Mouse (Mus musculus) C2C12 (cell line): Measurements from ENCODE around the gene Rab13. TPM values are rescaled to one million over a fixed set of nuclear protein-coding genes. Genes with fewer than 3 reads are reported as not detected.

ENCODE experiments used
- H3K27me3 ChIP-seq: one replicate; pipeline ENCODE4 v1.6.1; 2011; ENCODE audit not compliant: control insufficient read depth, insufficient read depth, insufficient read length
- H3K36me3 ChIP-seq: one replicate; pipeline ENCODE4 v1.6.1; 2011; ENCODE audit not compliant: control insufficient read depth, insufficient read depth
- H3K4me3 ChIP-seq: one replicate; pipeline ENCODE4 v1.5.1; 2011; ENCODE audit warnings: mild to moderate bottlenecking, control low read depth; ENCODE audit not compliant: poor library complexity, insufficient read depth, severe bottlenecking
- H3K79me2 ChIP-seq: one replicate; pipeline ENCODE4 v1.6.1; 2011; ENCODE audit not compliant: control insufficient read depth, insufficient read depth
- H3K79me3 ChIP-seq: one replicate; pipeline ENCODE4 v1.6.1; 2011; ENCODE audit warnings: low read depth, control low read depth
- H3ac ChIP-seq: one replicate; pipeline ENCODE3; 2011; ENCODE audit warnings: low read depth; ENCODE audit not compliant: control insufficient read depth, insufficient read length
- CEBPB ChIP-seq: IDR thresholded peaks from one replicate; pipeline ENCODE4 v1.6.1; 2011; ENCODE audit warnings: low read depth, mild to moderate bottlenecking, control low read depth, moderate library complexity
- CTCF ChIP-seq: IDR thresholded peaks from one replicate; pipeline ENCODE4 v1.5.1; 2011; ENCODE audit not compliant: control insufficient read depth, insufficient read depth, insufficient read length
- FOSL1 ChIP-seq: IDR thresholded peaks from one replicate; pipeline ENCODE4 v1.8.0; 2011; ENCODE audit warnings: mild to moderate bottlenecking, low read length; ENCODE audit not compliant: poor library complexity, insufficient read depth, severe bottlenecking
- MAX ChIP-seq: IDR thresholded peaks from one replicate; pipeline ENCODE4 v1.6.1; 2011; ENCODE audit warnings: mild to moderate bottlenecking, control low read depth
- MYOD1 ChIP-seq: IDR thresholded peaks from one replicate; pipeline ENCODE4 v1.6.1; 2011; ENCODE audit warnings: low read depth; ENCODE audit not compliant: control insufficient read depth, insufficient read length
- MYOG ChIP-seq: IDR thresholded peaks from one replicate; pipeline ENCODE4 v1.6.1; 2011; ENCODE audit not compliant: control insufficient read depth, insufficient read length; ENCODE audit errors: extremely low read depth
- USF1 ChIP-seq: IDR thresholded peaks from one replicate; pipeline ENCODE4 v1.6.1; 2011; ENCODE audit warnings: low read depth, mild to moderate bottlenecking, control low read depth, moderate library complexity
- polyA plus RNA-seq: library from polyadenylated mRNA; unstranded; fragments of >200 nt; fragmentation: generic; extraction: Trizol; gene quantifications from one replicate; pipeline ENCODE4 v1.2.1, GENCODE M21; 2012; ENCODE audit warnings: missing spikeins

The Rab13 gene
- polyA plus RNA-seq, 1 experiment, result 28.2 TPM

DNA sequence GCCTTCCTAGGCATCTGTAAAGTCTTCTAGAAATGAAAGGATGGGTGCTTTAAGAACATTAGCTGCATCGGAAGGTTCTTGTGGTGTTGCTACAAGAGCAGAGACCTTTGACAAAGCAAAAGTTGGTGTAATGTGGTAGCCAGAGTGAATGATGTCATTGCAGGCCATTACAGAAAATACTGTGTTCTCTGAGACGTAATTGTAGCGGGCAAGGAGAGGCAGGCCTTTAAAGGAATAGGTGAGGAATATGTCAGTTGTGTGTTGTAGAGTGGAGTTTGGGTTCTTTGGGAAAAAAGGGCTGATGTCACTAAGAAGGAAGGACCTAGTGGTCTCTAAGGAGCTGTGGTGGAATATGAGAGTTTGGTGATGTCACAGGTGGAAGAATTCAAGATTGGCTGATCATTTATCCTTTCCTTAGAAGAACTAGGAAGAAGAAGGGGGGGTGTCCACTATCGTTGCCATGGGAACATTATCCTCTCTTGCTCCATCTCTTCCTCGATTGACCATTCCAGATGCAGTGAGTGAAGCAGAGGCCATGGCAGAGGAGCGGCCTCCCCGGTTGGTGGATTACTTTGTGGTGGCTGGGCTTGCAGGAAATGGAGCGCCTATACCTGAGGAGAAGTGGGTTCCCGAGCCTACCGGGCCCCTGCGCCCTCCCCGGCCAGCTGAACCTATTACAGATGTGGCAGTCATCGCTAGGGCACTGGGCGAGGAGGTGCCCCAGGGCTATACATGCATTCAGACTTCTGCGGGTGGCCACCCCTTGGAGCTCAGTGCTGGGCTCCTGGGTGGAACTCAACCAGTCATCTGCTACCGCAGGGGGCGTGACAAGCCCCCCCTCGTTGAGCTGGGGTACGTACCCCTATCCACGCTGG, 53.6 kb downstream of the Rab13 start:
- no peak overlapping the region for H3ac ChIP-seq
- no peaks in the 10 kb centered on the region for H3K79me2 ChIP-seq
- no peak overlapping the region for H3K4me3 ChIP-seq
- no peaks in the 10 kb centered on the region for H3K27me3 ChIP-seq
- no peak for TF ChIP-seq MYOD1
- no peak for TF ChIP-seq CEBPB
- TF ChIP-seq FOSL1, result no peak
- no peak for TF ChIP-seq CTCF
- no peak for TF ChIP-seq MYOG
- no peak for TF ChIP-seq MAX
- no peak for TF ChIP-seq USF1
- peaks cover 5% of the 10 kb centered on the region for H3K36me3 ChIP-seq
- no peaks in the 10 kb centered on the region for H3K79me3 ChIP-seq

GRCm38 (mm10) chr3:90268190-90268589, 54.7 kb downstream of the Rab13 start:
- H3K4me3 ChIP-seq, result no peak overlapping the region
- no peak for TF ChIP-seq CEBPB
- TF ChIP-seq FOSL1, result no peak
- no peak for TF ChIP-seq MYOG
- TF ChIP-seq CTCF, result no peak
- no peak for TF ChIP-seq USF1
- no peak for TF ChIP-seq MAX
- TF ChIP-seq MYOD1, result no peak
- H3ac ChIP-seq, result no peak overlapping the region
- H3K79me2 ChIP-seq, result no peaks in the 10 kb centered on the region
- H3K79me3 ChIP-seq, result no peaks in the 10 kb centered on the region
- no peaks in the 10 kb centered on the region for H3K27me3 ChIP-seq
- peaks cover 5% of the 10 kb centered on the region for H3K36me3 ChIP-seq

- no peaks in the 10 kb centered on the region for H3K27me3 ChIP-seq
- no peaks in the 10 kb centered on the region for H3K79me2 ChIP-seq
- no peaks in the 10 kb centered on the region for H3K36me3 ChIP-seq
- TF ChIP-seq CTCF (no peak), MYOD1 (no peak), MAX (no peak), MYOG (no peak), FOSL1 (no peak)
- H3K79me3 ChIP-seq, result no peaks in the 10 kb centered on the region
- H3K4me3 ChIP-seq, result no peak overlapping the region
- H3ac ChIP-seq, result no peak overlapping the region
Observed at GRCm38 (mm10) chr3:90268971-90269370, 55.5 kb downstream of the Rab13 start.

- no peak for TF ChIP-seq MAX
- no peak for TF ChIP-seq MYOG
- no peak for TF ChIP-seq CTCF
- no peak for TF ChIP-seq USF1
- TF ChIP-seq CEBPB, result no peak
- no peak for TF ChIP-seq FOSL1
- no peak for TF ChIP-seq MYOD1
- H3K36me3 ChIP-seq, result no peaks in the 10 kb centered on the region
- H3K79me2 ChIP-seq, result no peaks in the 10 kb centered on the region
- no peak overlapping the region for H3K4me3 ChIP-seq
- H3K79me3 ChIP-seq, result no peaks in the 10 kb centered on the region
- no peak overlapping the region for H3ac ChIP-seq
- H3K27me3 ChIP-seq, result no peaks in the 10 kb centered on the region
Observed at GRCm38 (mm10) chr3:90270784-90271183, 57.3 kb downstream of the Rab13 start.

GRCm38 (mm10) chr3:90272170-90272569, 58.7 kb downstream of the Rab13 start:
- Histone ChIP-seq H3K27me3 (no peaks in the 10 kb centered on the region), H3K79me3 (no peaks in the 10 kb centered on the region), H3K36me3 (no peaks in the 10 kb centered on the region), H3ac (no peak overlapping the region), H3K79me2 (no peaks in the 10 kb centered on the region), H3K4me3 (no peak overlapping the region)
- no peak for TF ChIP-seq MYOD1
- TF ChIP-seq CEBPB, result no peak
- TF ChIP-seq CTCF, result no peak
- no peak for TF ChIP-seq USF1
- no peak for TF ChIP-seq MAX
- TF ChIP-seq FOSL1, result no peak
- TF ChIP-seq MYOG, result no peak
